Mouse (Mus musculus): Measurements from ENCODE around the gene Zfp36l2.

GRCm38 (mm10) chr17:84149566-84149965 lies 38.2 kb downstream of the Zfp36l2 start:
- TF ChIP-seq POLR2A (IDR thresholded peaks at IDR 0.05; ENCODE audit: low read depth, low read length) (no peak), CTCF (IDR thresholded peaks at IDR 0.05; ENCODE audit: borderline replicate concordance, insufficient read depth, low read length) (no peak)

All from embryonic fibroblast, embryonic 13.5 days (primary cell).